Comparison of ENCODE assay signal across 32 mouse cellular contexts in genomic region chr9:92879812-92880211, GRCm38 (mm10).
"Had no signal": no experiment of that assay in that cellular context is flagged by ENCODE, and none has a peak within 500 bp of the region (broad histone marks: within the 10 kb centered on the region; RNA-seq: fewer than 3 reads in every experiment).

No protein-coding gene starts in this region.

- H3K4me1 ChIP-seq: limb, embryonic 10.5 days; limb, embryonic 12.5 days; limb, embryonic 13.5 days; limb, embryonic 15.5 days; liver, embryonic 12.5 days; liver, embryonic 13.5 days; liver, embryonic 15.5 days; lung, embryonic 15.5 days; megakaryocyte, embryonic 14.5 days; midbrain, embryonic 12.5 days; midbrain, embryonic 15.5 days had no signal

- ATAC-seq: liver, embryonic 12.5 days; liver, postnatal 0 days; lung, postnatal 0 days; midbrain, embryonic 13.5 days; midbrain, embryonic 15.5 days; midbrain, embryonic 16.5 days had no signal

- H3K9ac ChIP-seq: limb, embryonic 12.5 days; limb, embryonic 13.5 days; limb, embryonic 15.5 days; liver, embryonic 12.5 days; liver, embryonic 13.5 days; liver, embryonic 14.5 days; liver, embryonic 15.5 days; liver, postnatal 0 days; lung, embryonic 14.5 days; lung, embryonic 15.5 days; midbrain, embryonic 12.5 days; midbrain, embryonic 13.5 days; midbrain, embryonic 15.5 days; neural tube, embryonic 12.5 days had no signal

- H3K4me3 ChIP-seq: limb, embryonic 10.5 days; limb, embryonic 12.5 days; limb, embryonic 13.5 days; limb, embryonic 15.5 days; liver, embryonic 12.5 days; liver, embryonic 13.5 days; liver, embryonic 15.5 days; lung, embryonic 15.5 days; megakaryocyte, embryonic 14.5 days; midbrain, embryonic 10.5 days; midbrain, embryonic 12.5 days; midbrain, embryonic 13.5 days; midbrain, embryonic 15.5 days; myocyte; neural tube, embryonic 12.5 days had no signal

- H3K4me2 ChIP-seq: limb, embryonic 12.5 days; limb, embryonic 13.5 days; limb, embryonic 15.5 days; liver, embryonic 11.5 days; liver, embryonic 12.5 days; liver, embryonic 13.5 days; liver, embryonic 15.5 days; lung, embryonic 14.5 days; lung, embryonic 15.5 days; midbrain, embryonic 11.5 days; midbrain, embryonic 12.5 days; midbrain, embryonic 13.5 days; midbrain, embryonic 15.5 days; neural tube, embryonic 12.5 days had no signal

- H3K36me3 ChIP-seq: limb, embryonic 10.5 days; limb, embryonic 12.5 days; limb, embryonic 13.5 days; limb, embryonic 15.5 days; liver, embryonic 12.5 days; liver, embryonic 13.5 days; liver, embryonic 15.5 days; lung, embryonic 15.5 days; midbrain, embryonic 10.5 days; midbrain, embryonic 12.5 days; midbrain, embryonic 13.5 days; midbrain, embryonic 15.5 days; neural tube, embryonic 12.5 days had no signal

- H3K27me3 ChIP-seq: limb, embryonic 12.5 days; limb, embryonic 13.5 days; limb, embryonic 15.5 days; liver, embryonic 12.5 days; liver, embryonic 13.5 days; liver, embryonic 15.5 days; lung, embryonic 15.5 days; megakaryocyte, embryonic 14.5 days; midbrain, embryonic 12.5 days; midbrain, embryonic 13.5 days; midbrain, embryonic 15.5 days; neural tube, embryonic 12.5 days had no signal

- H3K9me3 ChIP-seq: limb, embryonic 10.5 days; limb, embryonic 12.5 days; limb, embryonic 13.5 days; limb, embryonic 15.5 days; liver, embryonic 12.5 days; liver, embryonic 13.5 days; liver, embryonic 15.5 days; lung, embryonic 15.5 days; megakaryocyte, embryonic 14.5 days; midbrain, embryonic 10.5 days; midbrain, embryonic 12.5 days; midbrain, embryonic 13.5 days; midbrain, embryonic 15.5 days; neural tube, embryonic 12.5 days had no signal

- DNase-seq: left cerebral cortex, postnatal 4 days; liver; liver, embryonic 13.5 days; liver, postnatal 0 days; lung, adult 18-20 months; lung, adult 2 months; lung, embryonic 14.5 days; lung, postnatal 10 days; lung, postnatal 14 days; lung, postnatal 36 days; lung, postnatal 4 days; midbrain, embryonic 14.5 days had no signal

- H3K27ac ChIP-seq: limb, embryonic 10.5 days; limb, embryonic 12.5 days; limb, embryonic 13.5 days; limb, embryonic 15.5 days; liver, embryonic 12.5 days; liver, embryonic 13.5 days; liver, embryonic 14.5 days; liver, embryonic 15.5 days; lung, embryonic 15.5 days; macrophage; midbrain, embryonic 10.5 days; midbrain, embryonic 12.5 days; midbrain, embryonic 13.5 days; midbrain, embryonic 15.5 days; neural tube, embryonic 12.5 days had no signal
